Mouse (Mus musculus) megakaryocyte, adult 5-6 weeks (primary cell): ENCODE results near the gene Actrt2. TPM values are rescaled to one million over a fixed set of nuclear protein-coding genes. Genes with fewer than 3 reads are reported as not detected.

ENCODE experiments used
- ATAC-seq: 2 replicates; pipeline ENCODE4 v1.8.0; 2016; ENCODE audit warnings: mild to moderate bottlenecking, inconsistent platforms; ENCODE audit not compliant: poor library complexity, severe bottlenecking
- total RNA-seq, 2 experiments: library from RNA; stranded (forward) in 1 of 2; stranded (reverse) in 1 of 2; fragments of 153-499, 151-499 nt in 1 of 2; fragments of 221-1000, 200-1000 nt in 1 of 2; gene quantifications; 2 replicates each; pipeline versions ENCODE4 v1.2.3 to v1.2.4; 2015 to 2017

The Actrt2 gene
- total RNA-seq, 2 experiments from 2014 or later = not detected

GRCm38 (mm10) chr4:154639591-154640442 is 27.9 kb downstream of the Actrt2 start:
- ATAC-seq = no peak

GRCm38 (mm10) chr4:154639126-154639525 is 28.5 kb downstream of the Actrt2 start:
- no peak for ATAC-seq

- ATAC-seq = no peak
These were observed 29.3 kb downstream of the Actrt2 start for GRCm38 (mm10) chr4:154638320-154638886.

- no peak for ATAC-seq
These were observed 30.0 kb downstream of the Actrt2 start for GRCm38 (mm10) chr4:154637468-154638319.

GRCm38 (mm10) chr4:154636721-154637311 is 30.9 kb downstream of the Actrt2 start, which contains the start of gene Prdm16:
Gene Prdm16 (minus strand): TSS chr4:154636873.
- no peak for ATAC-seq

- no peak for ATAC-seq
These were observed 31.6 kb downstream of the Actrt2 start for GRCm38 (mm10) chr4:154636053-154636433.

GRCm38 (mm10) chr4:154635241-154636052 is 32.2 kb downstream of the Actrt2 start:
- 0 out of 2 replicates have a peak, but pooled peaks have one; percentile 12 for ATAC-seq

GRCm38 (mm10) chr4:154634470-154635240 is 33.0 kb downstream of the Actrt2 start:
- ATAC-seq = no peak

- ATAC-seq = no peak
These were observed 33.7 kb downstream of the Actrt2 start for GRCm38 (mm10) chr4:154634001-154634400.

- no peak for ATAC-seq
These were observed 34.6 kb downstream of the Actrt2 start for GRCm38 (mm10) chr4:154632800-154633764.

- ATAC-seq = no peak
These were observed 36.9 kb downstream of the Actrt2 start for GRCm38 (mm10) chr4:154630763-154631162.

GRCm38 (mm10) chr4:154627419-154628142 is 40.1 kb downstream of the Actrt2 start:
- ATAC-seq = no peak

- ATAC-seq = no peak
These were observed 41.4 kb downstream of the Actrt2 start for GRCm38 (mm10) chr4:154626282-154626681.

GRCm38 (mm10) chr4:154625710-154626109 is 42.0 kb downstream of the Actrt2 start:
- ATAC-seq = no peak

GRCm38 (mm10) chr4:154623241-154623640 is 44.4 kb downstream of the Actrt2 start:
- no peak for ATAC-seq

- ATAC-seq = no peak
These were observed 45.1 kb downstream of the Actrt2 start for GRCm38 (mm10) chr4:154622521-154622920.
